Mouse (Mus musculus): Measurements from ENCODE around the gene Arid3a. TPM values are rescaled to one million over a fixed set of nuclear protein-coding genes. Genes with fewer than 3 reads are reported as not detected.

Gene Arid3a
- total and polyA plus RNA-seq, 3 experiments = 11.8 to 17.2 TPM; not detected in 1

DNA sequence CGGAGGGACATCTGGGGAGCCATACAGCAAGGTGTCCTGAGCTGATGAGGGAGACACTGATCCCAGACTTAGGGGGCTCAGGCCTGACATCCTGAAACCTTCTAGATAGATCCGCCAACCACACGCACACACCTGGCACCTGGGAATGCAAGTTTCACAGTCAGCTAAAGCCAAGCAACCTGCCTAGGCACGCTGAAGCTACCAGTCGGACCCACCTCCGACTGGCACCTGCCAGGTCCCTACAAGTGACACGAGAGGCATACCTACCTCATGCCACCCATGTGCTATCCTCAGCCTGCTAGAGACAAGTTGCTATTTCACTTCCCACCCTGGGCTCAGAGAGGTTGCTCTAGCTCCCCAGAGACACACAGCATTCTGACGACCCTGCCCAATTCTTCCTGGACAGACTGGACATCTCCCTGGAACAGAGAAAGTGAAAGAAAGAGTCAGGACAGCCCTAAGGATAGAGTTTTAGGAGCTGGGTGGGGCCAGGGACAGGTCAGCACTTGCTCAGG, 62.5 kb downstream of the Arid3a start:
- no peak for TF ChIP-seq CHD1 (IDR thresholded peaks at IDR 0.05; ENCODE audit: low read depth, low read length)
- no peak for TF ChIP-seq NRF1 (IDR thresholded peaks at IDR 0.05; ENCODE audit: insufficient read depth, low read depth, low read length, poor library complexity, severe bottlenecking)
- TF ChIP-seq TAL1 (IDR thresholded peaks at IDR 0.05; ENCODE audit: low read length) = no peak
- TF ChIP-seq MAX (IDR thresholded peaks at IDR 0.05; ENCODE audit: low read length) = peak; percentile 35; the same call in 1 of the 2 replicates
- Histone ChIP-seq H3K36me3 (ENCODE audit: control insufficient read depth in 1 of 2, insufficient read depth in 2 of 2, low read length in 2 of 2) (peaks cover 0 to 2% of the 10 kb centered on the region in 2 experiments; a peak in 1 of 4 replicates), H3K9ac (ENCODE audit: control insufficient read depth, low read depth, low read length, poor library complexity, severe bottlenecking) (no peak overlapping the region; the same call in 1 of the 2 replicates), H3K27ac (ENCODE audit: control insufficient read depth, low read depth, low read length) (no peak overlapping the region), H3K27me3 (ENCODE audit: control insufficient read depth in 1 of 2, insufficient read depth in 2 of 2, low read length in 2 of 2) (no peaks in the 10 kb centered on the region), H3K4me1 (ENCODE audit: control insufficient read depth in 1 of 2, insufficient read depth in 2 of 2, low read length in 2 of 2) (peaks cover 0 to 12% of the 10 kb centered on the region in 2 experiments; a peak in 3 of 4 replicates), H3K9me3 (replicated peaks; ENCODE audit: insufficient read depth, low read length) (no peaks in the 10 kb centered on the region), H3K4me3 (ENCODE audit: control insufficient read depth in 1 of 2, insufficient read depth in 1 of 2, low read depth in 2 of 2, low read length in 2 of 2) (peak overlapping the region in 1 of 2 experiments; percentile 69; a peak in 2 of 4 replicates), H3K79me2 (ENCODE audit: control insufficient read depth, insufficient read depth, low read length, poor library complexity) (no peaks in the 10 kb centered on the region; the same call in 1 of the 2 replicates)
- no peak for DNase-seq (ENCODE audit: low read depth, low spot score)

DNA sequence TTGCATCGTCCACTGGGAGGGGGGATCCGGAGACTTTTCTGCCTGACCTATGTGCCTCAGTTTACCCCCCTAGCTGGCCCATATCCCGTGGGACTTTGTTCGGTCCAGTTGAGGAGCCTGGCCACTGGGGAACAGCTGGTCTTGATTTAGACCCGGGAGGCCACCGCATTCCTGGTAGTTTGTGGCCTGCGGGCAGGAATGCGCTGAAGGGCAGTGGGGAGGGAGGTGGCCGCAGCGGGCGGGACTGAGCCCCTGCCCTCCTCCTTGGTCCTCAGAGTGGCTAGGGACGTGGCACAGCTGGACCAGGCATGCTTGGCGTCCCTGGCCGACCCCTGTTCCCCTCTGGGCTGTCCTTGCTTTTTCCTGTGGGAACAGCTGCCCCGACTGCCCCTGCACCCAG, 63.0 kb downstream of the Arid3a start:
- Histone ChIP-seq H3K27me3 (ENCODE audit: control insufficient read depth in 1 of 2, insufficient read depth in 2 of 2, low read length in 2 of 2) (no peaks in the 10 kb centered on the region), H3K9me3 (replicated peaks; ENCODE audit: insufficient read depth, low read length) (no peaks in the 10 kb centered on the region), H3K4me1 (ENCODE audit: control insufficient read depth in 1 of 2, insufficient read depth in 2 of 2, low read length in 2 of 2) (peaks cover 4 to 17% of the 10 kb centered on the region in 2 experiments; a peak in 3 of 4 replicates), H3K4me3 (ENCODE audit: control insufficient read depth in 1 of 2, insufficient read depth in 1 of 2, low read depth in 2 of 2, low read length in 2 of 2) (no peak overlapping the region), H3K79me2 (ENCODE audit: control insufficient read depth, insufficient read depth, low read length, poor library complexity) (no peaks in the 10 kb centered on the region; the same call in 1 of the 2 replicates), H3K27ac (ENCODE audit: control insufficient read depth, low read depth, low read length) (no peak overlapping the region), H3K9ac (ENCODE audit: control insufficient read depth, low read depth, low read length, poor library complexity, severe bottlenecking) (no peak overlapping the region), H3K36me3 (ENCODE audit: control insufficient read depth in 1 of 2, insufficient read depth in 2 of 2, low read length in 2 of 2) (peaks cover 0 to 7% of the 10 kb centered on the region in 2 experiments; a peak in 2 of 4 replicates)
- TF ChIP-seq ETS1 (IDR thresholded peaks at IDR 0.05; ENCODE audit: low read depth, low read length) = no peak
- TF ChIP-seq ZC3H11A (IDR thresholded peaks at IDR 0.05; ENCODE audit: low read depth, low read length) = no peak
- DNase-seq (ENCODE audit: low read depth, low spot score) = no peak

DNA sequence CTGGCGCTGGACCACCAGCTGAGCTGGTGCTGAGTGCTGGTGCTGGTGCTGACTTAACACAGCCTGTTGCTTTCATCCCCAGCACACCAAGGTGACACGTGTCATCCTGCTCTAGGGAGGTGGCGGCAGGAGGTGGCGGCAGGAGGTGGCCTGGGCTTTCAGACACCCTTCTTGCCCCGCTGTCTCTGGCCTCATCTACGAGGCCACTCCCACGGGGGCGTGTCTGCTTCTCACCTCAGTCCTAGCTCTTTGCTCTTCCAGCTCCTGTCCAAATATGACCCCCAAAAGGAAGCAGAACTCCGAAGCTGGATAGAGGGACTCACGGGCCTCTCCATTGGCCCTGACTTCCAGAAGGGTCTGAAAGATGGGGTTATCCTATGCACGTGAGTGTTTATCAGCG, 64.3 kb downstream of the Arid3a start:
- Histone ChIP-seq H3K36me3 (ENCODE audit: control insufficient read depth in 1 of 2, insufficient read depth in 2 of 2, low read length in 2 of 2) (peaks cover 0 to 16% of the 10 kb centered on the region in 2 experiments; a peak in 2 of 4 replicates), H3K9ac (ENCODE audit: control insufficient read depth, low read depth, low read length, poor library complexity, severe bottlenecking) (no peak overlapping the region), H3K9me3 (replicated peaks; ENCODE audit: insufficient read depth, low read length) (no peaks in the 10 kb centered on the region), H3K27me3 (ENCODE audit: control insufficient read depth in 1 of 2, insufficient read depth in 2 of 2, low read length in 2 of 2) (no peaks in the 10 kb centered on the region), H3K4me3 (ENCODE audit: control insufficient read depth in 1 of 2, insufficient read depth in 1 of 2, low read depth in 2 of 2, low read length in 2 of 2) (no peak overlapping the region), H3K4me1 (ENCODE audit: control insufficient read depth in 1 of 2, insufficient read depth in 2 of 2, low read length in 2 of 2) (peaks cover 14 to 30% of the 10 kb centered on the region in 2 experiments), H3K79me2 (ENCODE audit: control insufficient read depth, insufficient read depth, low read length, poor library complexity) (no peaks in the 10 kb centered on the region; the same call in 1 of the 2 replicates), H3K27ac (ENCODE audit: control insufficient read depth, low read depth, low read length) (no peak overlapping the region)
- no peak for DNase-seq (ENCODE audit: low read depth, low spot score)
- TF ChIP-seq ZNF384 (IDR thresholded peaks at IDR 0.05; ENCODE audit: low read depth, low read length) (no peak), ETS1 (IDR thresholded peaks at IDR 0.05; ENCODE audit: low read depth, low read length) (no peak), RCOR1 (IDR thresholded peaks at IDR 0.05; ENCODE audit: low read depth, low read length) (no peak), TCF12 (IDR thresholded peaks at IDR 0.05; ENCODE audit: low read depth, low read length) (no peak), RAD21 (IDR thresholded peaks at IDR 0.05; ENCODE audit: low read depth, low read length) (no peak), CTCF (IDR thresholded peaks at IDR 0.05 in 2 of 3, conservative IDR thresholded peaks at IDR 0.05 in 1 of 3; ENCODE audit: control insufficient read depth in 1 of 3, insufficient read depth in 1 of 3, low read depth in 2 of 3, low read length in 3 of 3, poor library complexity in 1 of 3, severe bottlenecking in 1 of 3) (no peak)
